Comparison of ENCODE assay signal across 20 mouse cellular contexts in genomic region chr1:137838357-137838756, GRCm38 (mm10).
DNase-seq lines count a peak whose midpoint lies in the region; ATAC-seq and TF ChIP-seq lines count a peak whose summit lies in the region.
"Had no signal": no experiment of that assay in that cellular context is flagged by ENCODE, and none has a peak within 500 bp of the region (broad histone marks: within the 10 kb centered on the region; RNA-seq: fewer than 3 reads in every experiment).

No protein-coding gene starts in this region.

- H3K27me3 ChIP-seq in kidney, postnatal 0 days (ENCODE audit: insufficient read depth, low read length) = no peaks in the 10 kb centered on the region
- H3K27me3 ChIP-seq in neural tube, embryonic 11.5 days (ENCODE audit: control insufficient read depth, insufficient read depth, low read length) = no peaks in the 10 kb centered on the region
- no peaks in the 10 kb centered on the region for H3K27me3 ChIP-seq in neural tube, embryonic 15.5 days (replicated peaks)
- no peaks in the 10 kb centered on the region for H3K27me3 ChIP-seq in forebrain, embryonic 14.5 days (replicated peaks; ENCODE audit: control insufficient read depth, insufficient read depth, low read length)
- H3K27me3 ChIP-seq in hindbrain, embryonic 14.5 days (ENCODE audit: control insufficient read depth, insufficient read depth, low read length) = no peaks in the 10 kb centered on the region
- H3K27me3 ChIP-seq: intestine, embryonic 15.5 days; Patski; stomach, embryonic 15.5 days had no signal

- H3K9me3 ChIP-seq in kidney, postnatal 0 days (replicated peaks; ENCODE audit: low read length) = no peaks in the 10 kb centered on the region
- no peaks in the 10 kb centered on the region for H3K9me3 ChIP-seq in neural tube, embryonic 11.5 days (ENCODE audit: control insufficient read depth, low read length)
- no peaks in the 10 kb centered on the region for H3K9me3 ChIP-seq in neural tube, embryonic 15.5 days (replicated peaks)
- no peaks in the 10 kb centered on the region for H3K9me3 ChIP-seq in forebrain, embryonic 14.5 days (replicated peaks; ENCODE audit: control insufficient read depth, low read length)
- H3K9me3 ChIP-seq in hindbrain, embryonic 14.5 days (ENCODE audit: control insufficient read depth, low read length) = no peaks in the 10 kb centered on the region
- H3K9me3 ChIP-seq: intestine, embryonic 15.5 days; midbrain, embryonic 10.5 days; stomach, embryonic 15.5 days had no signal

- WGBS in kidney, postnatal 0 days = 52% methylated on average over 8 of the region's 8 CpGs
- 42% methylated on average over 8 of the region's 8 CpGs for WGBS in neural tube, embryonic 11.5 days
- 14% methylated on average over 8 of the region's 8 CpGs for WGBS in neural tube, embryonic 15.5 days
- 7% methylated on average over 8 of the region's 8 CpGs for whole genome bisulfite sequencing in forebrain, embryonic 14.5 days
- WGBS in hindbrain, embryonic 14.5 days = 43% methylated on average over 8 of the region's 8 CpGs

- H3K9ac ChIP-seq in kidney, postnatal 0 days (ENCODE audit: low read depth, low read length) = no peak overlapping the region
- H3K9ac ChIP-seq in neural tube, embryonic 11.5 days (ENCODE audit: low read length) = no peak overlapping the region
- no peak overlapping the region for H3K9ac ChIP-seq in neural tube, embryonic 15.5 days (replicated peaks)
- no peak overlapping the region for H3K9ac ChIP-seq in forebrain, embryonic 14.5 days (ENCODE audit: low read length)
- H3K9ac ChIP-seq in hindbrain, embryonic 14.5 days = no peak overlapping the region
- H3K9ac ChIP-seq: intestine, embryonic 15.5 days; stomach, embryonic 15.5 days had no signal

- peak; percentile 14 for DNase-seq in kidney, postnatal 0 days (ENCODE audit: low spot score)
- DNase-seq in kidney, postnatal 36 days = no peak
- no peak for DNase-seq in neural tube, embryonic 11.5 days (ENCODE audit: low spot score)
- DNase-seq in forebrain, embryonic 14.5 days (ENCODE audit: low spot score) = peak; percentile 73
- peak; percentile 56 for DNase-seq in retina, postnatal 1 day
- DNase-seq in gastrocnemius, postnatal 25 days = no peak
- no peak for DNase-seq in hindbrain, embryonic 14.5 days (ENCODE audit: low spot score)
- DNase-seq: cerebellum, adult 2 months; cerebellum, postnatal 36 days; gastrocnemius, postnatal 10 days; heart, adult 11 months; thymus, postnatal 25 days had no signal

- no peak overlapping the region for H3K4me3 ChIP-seq in kidney, postnatal 0 days (replicated peaks; ENCODE audit: low read depth, low read length)
- H3K4me3 ChIP-seq in neural tube, embryonic 11.5 days (ENCODE audit: low read depth, low read length) = no peak overlapping the region
- no peak overlapping the region for H3K4me3 ChIP-seq in neural tube, embryonic 15.5 days (replicated peaks)
- no peak overlapping the region for H3K4me3 ChIP-seq in forebrain, embryonic 14.5 days (ENCODE audit: low read depth, low read length)
- H3K4me3 ChIP-seq in hindbrain, embryonic 14.5 days (replicated peaks; ENCODE audit: low read length) = no peak overlapping the region
- H3K4me3 ChIP-seq: intestine, embryonic 15.5 days; midbrain, embryonic 10.5 days; stomach, embryonic 15.5 days had no signal

- ATAC-seq in kidney, postnatal 0 days (replicated peaks; ENCODE audit: low FRiP score, low read depth) = no peak
- peak; percentile 49 for ATAC-seq in neural tube, embryonic 11.5 days (ENCODE audit: insufficient read depth, low FRiP score, low TSS enrichment)
- ATAC-seq in neural tube, embryonic 15.5 days (ENCODE audit: low FRiP score) = no peak
- peak; percentile 88 for ATAC-seq in forebrain, embryonic 14.5 days
- no peak for ATAC-seq in hindbrain, embryonic 14.5 days (ENCODE audit: low FRiP score)
- ATAC-seq: hindbrain, embryonic 16.5 days; intestine, embryonic 15.5 days; lung, postnatal 0 days; Patski had no signal

- no peak overlapping the region for H3K4me2 ChIP-seq in kidney, postnatal 0 days (ENCODE audit: low read length)
- H3K4me2 ChIP-seq in neural tube, embryonic 11.5 days (ENCODE audit: low read depth) = no peak overlapping the region
- H3K4me2 ChIP-seq in neural tube, embryonic 15.5 days = no peak overlapping the region
- H3K4me2 ChIP-seq in forebrain, embryonic 14.5 days (ENCODE audit: low read length) = no peak overlapping the region
- H3K4me2 ChIP-seq in hindbrain, embryonic 14.5 days (replicated peaks) = no peak overlapping the region
- H3K4me2 ChIP-seq: heart, embryonic 11.5 days; intestine, embryonic 15.5 days; stomach, embryonic 15.5 days had no signal

- H3K36me3 ChIP-seq in kidney, postnatal 0 days (ENCODE audit: insufficient read depth, low read length) = no peaks in the 10 kb centered on the region
- no peaks in the 10 kb centered on the region for H3K36me3 ChIP-seq in neural tube, embryonic 11.5 days (ENCODE audit: control insufficient read depth, insufficient read depth, low read length)
- no peaks in the 10 kb centered on the region for H3K36me3 ChIP-seq in neural tube, embryonic 15.5 days
- H3K36me3 ChIP-seq in forebrain, embryonic 14.5 days (ENCODE audit: control insufficient read depth, insufficient read depth, low read length) = no peaks in the 10 kb centered on the region
- no peaks in the 10 kb centered on the region for H3K36me3 ChIP-seq in hindbrain, embryonic 14.5 days (replicated peaks; ENCODE audit: control insufficient read depth, insufficient read depth)
- H3K36me3 ChIP-seq: intestine, embryonic 15.5 days; midbrain, embryonic 10.5 days; stomach, embryonic 15.5 days had no signal

- TF ChIP-seq CTCF in kidney, postnatal 0 days (IDR thresholded peaks at IDR 0.05; ENCODE audit: low read depth) = no peak

- no peaks in the 10 kb centered on the region for H3K4me1 ChIP-seq in kidney, postnatal 0 days (replicated peaks; ENCODE audit: insufficient read depth, low read length)
- peaks cover 5% of the 10 kb centered on the region; the same call in 1 of the 2 replicates for H3K4me1 ChIP-seq in neural tube, embryonic 11.5 days (ENCODE audit: control insufficient read depth, insufficient read depth, low read length)
- H3K4me1 ChIP-seq in neural tube, embryonic 15.5 days = peaks cover 5% of the 10 kb centered on the region; the same call in 1 of the 2 replicates
- H3K4me1 ChIP-seq in forebrain, embryonic 14.5 days (ENCODE audit: control insufficient read depth, insufficient read depth, low read length) = peaks cover 5% of the 10 kb centered on the region; the same call in 1 of the 2 replicates
- peaks cover 7% of the 10 kb centered on the region; the same call in 1 of the 2 replicates for H3K4me1 ChIP-seq in hindbrain, embryonic 14.5 days (replicated peaks; ENCODE audit: control insufficient read depth, insufficient read depth, low read length)
- H3K4me1 ChIP-seq: intestine, embryonic 15.5 days; stomach, embryonic 15.5 days had no signal

- H3K27ac ChIP-seq in kidney, postnatal 0 days = no peak overlapping the region
- H3K27ac ChIP-seq in neural tube, embryonic 11.5 days (ENCODE audit: low read depth, low read length) = no peak overlapping the region
- H3K27ac ChIP-seq in neural tube, embryonic 15.5 days (replicated peaks) = no peak overlapping the region
- no peak overlapping the region for H3K27ac ChIP-seq in forebrain, embryonic 14.5 days (ENCODE audit: low read depth, low read length)
- no peak overlapping the region for H3K27ac ChIP-seq in hindbrain, embryonic 14.5 days
- H3K27ac ChIP-seq: intestine, embryonic 15.5 days; midbrain, embryonic 10.5 days had no signal

Comparison
In these comparisons a context has a peak if more than half of its experiments do, and no peak if none do; other contexts are left out.
1. ATAC-seq: peak in neural tube, embryonic 11.5 days (single experiment) and forebrain, embryonic 14.5 days (single experiment); none in kidney, postnatal 0 days (single experiment), neural tube, embryonic 15.5 days (single experiment) and hindbrain, embryonic 14.5 days (single experiment).
2. DNase-seq: peak in kidney, postnatal 0 days (single experiment), forebrain, embryonic 14.5 days (single experiment) and retina, postnatal 1 day (single experiment); none in kidney, postnatal 36 days (0 of 2), neural tube, embryonic 11.5 days (single experiment), gastrocnemius, postnatal 25 days (single experiment) and hindbrain, embryonic 14.5 days (single experiment).